Mouse (Mus musculus) heart, embryonic 10.5 days (tissue): Measurements from ENCODE around the gene Muc16. TPM values are rescaled to one million over a fixed set of nuclear protein-coding genes. Genes with fewer than 3 reads are reported as not detected.

ENCODE experiments used
- DNase-seq: peaks from one replicate; pipeline ENCODE4 v3.0.0-alpha.2; 2017; ENCODE audit warnings: low spot score
- H3K27ac ChIP-seq: fragments of 300-500 bp; sonication (generic); 2 replicates; pipeline ENCODE4 v1.5.1; 2016; ENCODE audit warnings: mild to moderate bottlenecking
- H3K27me3 ChIP-seq: fragments of 300-500 bp; sonication (generic); 2 replicates; pipeline ENCODE4 v1.6.1; 2016; ENCODE audit warnings: mild to moderate bottlenecking; ENCODE audit not compliant: poor library complexity, insufficient read depth, severe bottlenecking
- H3K36me3 ChIP-seq: fragments of 300-500 bp; sonication (generic); 2 replicates; pipeline ENCODE4 v1.6.1; 2016; ENCODE audit warnings: mild to moderate bottlenecking, moderate library complexity
- H3K4me1 ChIP-seq: fragments of 300-500 bp; sonication (generic); 2 replicates; pipeline ENCODE4 v1.6.1; 2016; ENCODE audit warnings: mild to moderate bottlenecking
- H3K4me3 ChIP-seq: fragments of 300-500 bp; sonication (generic); 2 replicates; pipeline ENCODE4 v1.5.1; 2016; ENCODE audit warnings: mild to moderate bottlenecking, moderate library complexity
- H3K9me3 ChIP-seq: fragments of 300-500 bp; sonication (generic); 2 replicates; pipeline ENCODE4 v1.6.1; 2016; ENCODE audit warnings: mild to moderate bottlenecking, moderate library complexity
- WGBS: fragments of 180-500 bp; shearing (Covaris S2); methylation state at CpG from one replicate; pipeline ENCODE4 v1.1.7; 2016; 5-methylcytosine and 5-hydroxymethylcytosine counted together
- polyA plus RNA-seq: library from polyadenylated mRNA; unstranded; fragments of >200 nt; fragmentation: Nextera tagmentation; extraction: Ambion mirVana; gene quantifications from 2 replicates; pipeline ENCODE4 v1.2.1, GENCODE M21; 2016

The Muc16 gene
- polyA plus RNA-seq = 0.35 and 0.60 TPM in 2 replicates

GRCm38 (mm10) chr9:18674480-18675154, at the start of gene Muc16:
TSS of gene Muc16 (minus strand) at chr9:18674530.
- H3K27me3 ChIP-seq = no peaks in the 10 kb centered on the region
- 69% methylated on average over 4 of the region's 4 CpGs for WGBS
- H3K4me3 ChIP-seq = no peak within 1 kb of the TSS
- DNase-seq = no peak
- no peaks in the 10 kb centered on the region for H3K4me1 ChIP-seq
- no peaks in the 10 kb centered on the region for H3K36me3 ChIP-seq
- H3K27ac ChIP-seq = no peak within 1 kb of the TSS
- H3K9me3 ChIP-seq = no peaks in the 10 kb centered on the region

- 55% methylated on average over 4 of the region's 4 CpGs for WGBS
- no peak overlapping the region for H3K27ac ChIP-seq
These were observed 48.4 kb upstream of the Muc16 start for GRCm38 (mm10) chr9:18722712-18723099.

GRCm38 (mm10) chr9:18721931-18722711, 47.8 kb upstream of the Muc16 start:
- no peaks in the 10 kb centered on the region for H3K27me3 ChIP-seq
- H3K4me3 ChIP-seq = no peak overlapping the region
- H3K9me3 ChIP-seq = no peaks in the 10 kb centered on the region
- WGBS = 45% methylated on average over 6 of the region's 6 CpGs
- no peak overlapping the region for H3K27ac ChIP-seq
- DNase-seq = no peak
- no peaks in the 10 kb centered on the region for H3K4me1 ChIP-seq
- H3K36me3 ChIP-seq = no peaks in the 10 kb centered on the region

More at GRCm38 (mm10) chr9:18722712-18723099, 48.4 kb upstream of the Muc16 start:
- no peaks in the 10 kb centered on the region for H3K4me1 ChIP-seq
- no peaks in the 10 kb centered on the region for H3K27me3 ChIP-seq
- no peak for DNase-seq
- H3K36me3 ChIP-seq = no peaks in the 10 kb centered on the region
- no peak overlapping the region for H3K4me3 ChIP-seq
- no peaks in the 10 kb centered on the region for H3K9me3 ChIP-seq

- Histone ChIP-seq H3K27me3 (no peaks in the 10 kb centered on the region), H3K4me3 (no peak overlapping the region), H3K27ac (no peak overlapping the region), H3K9me3 (no peaks in the 10 kb centered on the region), H3K36me3 (no peaks in the 10 kb centered on the region), H3K4me1 (no peaks in the 10 kb centered on the region)
- no peak for DNase-seq
- 42% methylated on average over 2 of the region's 2 CpGs for WGBS
These were observed 46.7 kb upstream of the Muc16 start for GRCm38 (mm10) chr9:18721011-18721410.

- Histone ChIP-seq H3K9me3 (no peaks in the 10 kb centered on the region), H3K4me1 (no peaks in the 10 kb centered on the region), H3K27ac (no peak overlapping the region), H3K36me3 (no peaks in the 10 kb centered on the region), H3K4me3 (no peak overlapping the region), H3K27me3 (no peaks in the 10 kb centered on the region)
- DNase-seq = no peak
These were observed 31.3 kb upstream of the Muc16 start for GRCm38 (mm10) chr9:18705628-18706027.

- H3K36me3 ChIP-seq = no peaks in the 10 kb centered on the region
- no peak overlapping the region for H3K4me3 ChIP-seq
- H3K27ac ChIP-seq = no peak overlapping the region
- no peak for DNase-seq
- H3K4me1 ChIP-seq = no peaks in the 10 kb centered on the region
- H3K27me3 ChIP-seq = no peaks in the 10 kb centered on the region
- 74% methylated on average over 2 of the region's 2 CpGs for WGBS
- H3K9me3 ChIP-seq = no peaks in the 10 kb centered on the region
These were observed 76.0 kb downstream of the Muc16 start for GRCm38 (mm10) chr9:18598366-18598765.

- Histone ChIP-seq H3K4me3 (no peak overlapping the region), H3K4me1 (no peaks in the 10 kb centered on the region), H3K36me3 (no peaks in the 10 kb centered on the region), H3K9me3 (no peaks in the 10 kb centered on the region), H3K27ac (no peak overlapping the region), H3K27me3 (no peaks in the 10 kb centered on the region)
- DNase-seq = no peak
- WGBS = 56% methylated on average over 2 of the region's 2 CpGs
These were observed 166.2 kb downstream of the Muc16 start for GRCm38 (mm10) chr9:18508098-18508497.

GRCm38 (mm10) chr9:18478168-18478567, 196.2 kb downstream of the Muc16 start, which contains the start of the genes Zfp558 and Mbd3l1:
TSS of gene Zfp558 (minus strand) at chr9:18478268.
TSS of gene Mbd3l1 (plus strand) at chr9:18478359.
- no peak for DNase-seq
- Histone ChIP-seq H3K27me3 (no peaks in the 10 kb centered on the region), H3K9me3 (no peaks in the 10 kb centered on the region), H3K36me3 (no peaks in the 10 kb centered on the region), H3K4me3 (no peak within 1 kb of the TSS), H3K4me1 (no peaks in the 10 kb centered on the region), H3K27ac (no peak within 1 kb of the TSS)
- 68% methylated on average over 3 of the region's 3 CpGs for WGBS

GRCm38 (mm10) chr9:18473324-18474128, 200.8 kb downstream of the Muc16 start:
- Histone ChIP-seq H3K9me3 (no peaks in the 10 kb centered on the region), H3K4me1 (peaks cover 4% of the 10 kb centered on the region; the same call in 1 of the 2 replicates), H3K27ac (peak overlapping the region; percentile 90), H3K36me3 (no peaks in the 10 kb centered on the region), H3K4me3 (peak overlapping the region; percentile 68), H3K27me3 (no peaks in the 10 kb centered on the region)
- WGBS = 4% methylated on average over 39 of the region's 39 CpGs
- peak; percentile 93 for DNase-seq

- Histone ChIP-seq H3K9me3 (no peaks in the 10 kb centered on the region), H3K27ac (no peak overlapping the region), H3K27me3 (no peaks in the 10 kb centered on the region), H3K4me3 (no peak overlapping the region), H3K36me3 (peaks cover 21% of the 10 kb centered on the region), H3K4me1 (peaks cover 4% of the 10 kb centered on the region; the same call in 1 of the 2 replicates)
- 85% methylated on average over 3 of the region's 3 CpGs for WGBS
- no peak for DNase-seq
These were observed 206.3 kb downstream of the Muc16 start for GRCm38 (mm10) chr9:18468005-18468404.

- H3K36me3 ChIP-seq = peaks cover 25% of the 10 kb centered on the region
- no peaks in the 10 kb centered on the region for H3K4me1 ChIP-seq
- H3K9me3 ChIP-seq = no peaks in the 10 kb centered on the region
- H3K27ac ChIP-seq = no peak overlapping the region
- 76% methylated on average over 3 of the region's 3 CpGs for WGBS
- no peak for DNase-seq
- H3K27me3 ChIP-seq = no peaks in the 10 kb centered on the region
- no peak overlapping the region for H3K4me3 ChIP-seq
These were observed 207.0 kb downstream of the Muc16 start for GRCm38 (mm10) chr9:18467350-18467749.

- Histone ChIP-seq H3K27me3 (no peaks in the 10 kb centered on the region), H3K36me3 (peaks cover 39% of the 10 kb centered on the region), H3K9me3 (0 out of 2 replicates have a peak, but pooled peaks cover 3% of the 10 kb centered on the region), H3K4me1 (no peaks in the 10 kb centered on the region), H3K4me3 (no peak overlapping the region), H3K27ac (no peak overlapping the region)
- 80% methylated on average over 4 of the region's 4 CpGs for WGBS
- DNase-seq = no peak
These were observed 217.8 kb downstream of the Muc16 start for GRCm38 (mm10) chr9:18456520-18456919.
